In genomic region chr9:100616947-100617346, GRCm38 (mm10) we compare ENCODE assay signal across 10 mouse cellular contexts. TPM values are rescaled to one million over a fixed set of nuclear protein-coding genes. Genes with fewer than 3 reads are reported as not detected.
A peak's percentile ranks its signal among the peaks of the same experiment; 100 is the strongest.
DNase-seq lines count a peak whose midpoint lies in the region; ATAC-seq and TF ChIP-seq lines count a peak whose summit lies in the region.
"Had no signal": no experiment of that assay in that cellular context is flagged by ENCODE, and none has a peak within 500 bp of the region (broad histone marks: within the 10 kb centered on the region; RNA-seq: fewer than 3 reads in every experiment).

No protein-coding gene starts in this region.

- H3K36me3 ChIP-seq in heart, embryonic 16.5 days (ENCODE audit: control insufficient read depth, insufficient read depth), result no peaks in the 10 kb centered on the region
- no peaks in the 10 kb centered on the region for H3K36me3 ChIP-seq in kidney, postnatal 0 days (ENCODE audit: insufficient read depth, low read length)
- no peaks in the 10 kb centered on the region for H3K36me3 ChIP-seq in midbrain, embryonic 16.5 days (ENCODE audit: control insufficient read depth, insufficient read depth, low read length)
- H3K36me3 ChIP-seq: embryonic facial prominence, embryonic 12.5 days; neural tube, embryonic 12.5 days had no signal

- H3K9me3 ChIP-seq in heart, embryonic 16.5 days (replicated peaks; ENCODE audit: control insufficient read depth, low read length), result no peaks in the 10 kb centered on the region
- no peaks in the 10 kb centered on the region for H3K9me3 ChIP-seq in kidney, postnatal 0 days (replicated peaks; ENCODE audit: low read length)
- H3K9me3 ChIP-seq in midbrain, embryonic 16.5 days (replicated peaks; ENCODE audit: control insufficient read depth, low read length, poor library complexity, severe bottlenecking), result no peaks in the 10 kb centered on the region
- H3K9me3 ChIP-seq: embryonic facial prominence, embryonic 12.5 days; neural tube, embryonic 12.5 days had no signal

- 34% methylated on average over 11 of the region's 11 CpGs for WGBS in heart, embryonic 16.5 days
- WGBS in kidney, postnatal 0 days, result 32% methylated on average over 11 of the region's 11 CpGs
- 19% methylated on average over 11 of the region's 11 CpGs for WGBS in midbrain, embryonic 16.5 days

- H3K27me3 ChIP-seq in heart, embryonic 16.5 days (ENCODE audit: control insufficient read depth, insufficient read depth, low read length), result no peaks in the 10 kb centered on the region
- H3K27me3 ChIP-seq in kidney, postnatal 0 days (ENCODE audit: insufficient read depth, low read length), result no peaks in the 10 kb centered on the region
- H3K27me3 ChIP-seq in midbrain, embryonic 16.5 days (ENCODE audit: control insufficient read depth, insufficient read depth, low read depth, low read length), result no peaks in the 10 kb centered on the region
- H3K27me3 ChIP-seq: embryonic facial prominence, embryonic 12.5 days; neural tube, embryonic 12.5 days had no signal

- peak overlapping the region; percentile 36; the same call in 1 of the 2 replicates for H3K9ac ChIP-seq in heart, embryonic 16.5 days (ENCODE audit: low read length)
- H3K9ac ChIP-seq in kidney, postnatal 0 days (ENCODE audit: low read depth, low read length), result no peak overlapping the region
- no peak overlapping the region for H3K9ac ChIP-seq in midbrain, embryonic 16.5 days (ENCODE audit: low read depth, low read length)
- H3K9ac ChIP-seq: embryonic facial prominence, embryonic 12.5 days; neural tube, embryonic 12.5 days had no signal

- peak overlapping the region; percentile 5; the same call in 1 of the 2 replicates for H3K4me3 ChIP-seq in heart, embryonic 16.5 days (ENCODE audit: low read length)
- no peak overlapping the region for H3K4me3 ChIP-seq in kidney, postnatal 0 days (replicated peaks; ENCODE audit: low read depth, low read length)
- H3K4me3 ChIP-seq in midbrain, embryonic 16.5 days (ENCODE audit: low read depth, low read length), result no peak overlapping the region
- H3K4me3 ChIP-seq: embryonic facial prominence, embryonic 12.5 days; neural tube, embryonic 12.5 days had no signal

- ATAC-seq in heart, embryonic 16.5 days (replicated peaks; ENCODE audit: extremely low read depth, insufficient read depth, low FRiP score), result no peak
- no peak for ATAC-seq in kidney, postnatal 0 days (replicated peaks; ENCODE audit: low FRiP score, low read depth)
- ATAC-seq in midbrain, embryonic 16.5 days, result no peak

- no peak for DNase-seq in heart, adult 9 months (ENCODE audit: low spot score in 2 of 2)
- DNase-seq in adrenal gland, adult 8-10 months, result peak; percentile 10
- peak; percentile 52 to 66 for DNase-seq in cerebellum, postnatal 25 days
- peak; percentile 38 for DNase-seq in kidney, postnatal 0 days (ENCODE audit: low spot score)
- no peak for DNase-seq in spleen, adult 18-20 months
- DNase-seq in spleen, postnatal 14 days (ENCODE audit: low spot score in 2 of 2), result no peak

- H3K27ac ChIP-seq in heart, embryonic 16.5 days (ENCODE audit: low read length), result no peak overlapping the region
- H3K27ac ChIP-seq in kidney, postnatal 0 days, result no peak overlapping the region
- peak overlapping the region; percentile 33; the same call in 1 of the 2 replicates for H3K27ac ChIP-seq in midbrain, embryonic 16.5 days (ENCODE audit: low read length)
- H3K27ac ChIP-seq: embryonic facial prominence, embryonic 12.5 days; neural tube, embryonic 12.5 days had no signal

- peak overlapping the region; percentile 20; the same call in 1 of the 2 replicates for H3K4me2 ChIP-seq in heart, embryonic 16.5 days (ENCODE audit: low read depth, low read length)
- H3K4me2 ChIP-seq in kidney, postnatal 0 days (ENCODE audit: low read length), result no peak overlapping the region
- peak overlapping the region; percentile 17; the same call in 1 of the 2 replicates for H3K4me2 ChIP-seq in midbrain, embryonic 16.5 days (ENCODE audit: low read length)
- H3K4me2 ChIP-seq: embryonic facial prominence, embryonic 12.5 days; neural tube, embryonic 12.5 days had no signal

- no peak for TF ChIP-seq CTCF in kidney, postnatal 0 days (IDR thresholded peaks at IDR 0.05; ENCODE audit: low read depth)

- no peaks in the 10 kb centered on the region for H3K4me1 ChIP-seq in heart, embryonic 16.5 days (ENCODE audit: control insufficient read depth, insufficient read depth, low read length)
- no peaks in the 10 kb centered on the region for H3K4me1 ChIP-seq in kidney, postnatal 0 days (replicated peaks; ENCODE audit: insufficient read depth, low read length)
- no peaks in the 10 kb centered on the region for H3K4me1 ChIP-seq in midbrain, embryonic 16.5 days (ENCODE audit: control insufficient read depth, insufficient read depth, low read length)
- H3K4me1 ChIP-seq: embryonic facial prominence, embryonic 12.5 days had no signal

RNA-seq across cellular contexts. Expression of gene Stag1, which starts 19.3 kb away (rescaled TPM):
- 22.9 and 23.9 TPM in 2 replicates for polyA plus RNA-seq in heart, embryonic 16.5 days (2015; fragmentation: Nextera tagmentation; extraction: Ambion mirVana)
- total RNA-seq in adrenal gland, adult 8-10 months (2022), result 10 to 100 TPM; 34.0 to 46.9 (median 36.2) TPM
- 40.9 and 43.6 TPM in 2 replicates for polyA plus RNA-seq in kidney, postnatal 0 days (2015; fragmentation: Nextera tagmentation; extraction: Ambion mirVana)
- polyA plus RNA-seq in midbrain, embryonic 16.5 days (2015; fragmentation: Nextera tagmentation; extraction: Ambion mirVana), result 26.5 and 32.8 TPM in 2 replicates

RNA-seq across cellular contexts. Expression of gene Slc35g2, which starts 46.1 kb away (rescaled TPM):
- 9.6 and 11.2 TPM in 2 replicates for polyA plus RNA-seq in heart, embryonic 16.5 days (2015; fragmentation: Nextera tagmentation; extraction: Ambion mirVana)
- 10 to 100 TPM in 2 of 4 experiments, 1 to 10 TPM in 2; 9.2 to 15.4 (median 10.6) TPM for total RNA-seq in adrenal gland, adult 8-10 months (2022)
- 5.9 and 6.9 TPM in 2 replicates for polyA plus RNA-seq in kidney, postnatal 0 days (2015; fragmentation: Nextera tagmentation; extraction: Ambion mirVana)
- 19.4 and 21.9 TPM in 2 replicates for polyA plus RNA-seq in midbrain, embryonic 16.5 days (2015; fragmentation: Nextera tagmentation; extraction: Ambion mirVana)

Comparison
In these comparisons a context has a peak if more than half of its experiments do, and no peak if none do; other contexts are left out.
1. DNase-seq: peak in adrenal gland, adult 8-10 months (single experiment), cerebellum, postnatal 25 days (2 of 2) and kidney, postnatal 0 days (single experiment); none in heart, adult 9 months (0 of 2), spleen, adult 18-20 months (0 of 2) and spleen, postnatal 14 days (0 of 2).